Comparison of ENCODE assay signal across 16 mouse cellular contexts in genomic region chr2:21231147-21231546, GRCm38 (mm10). TPM values are rescaled to one million over a fixed set of nuclear protein-coding genes. Genes with fewer than 3 reads are reported as not detected.
"Had no signal": no experiment of that assay in that cellular context is flagged by ENCODE, and none has a peak within 500 bp of the region (broad histone marks: within the 10 kb centered on the region; RNA-seq: fewer than 3 reads in every experiment).

No protein-coding gene starts in this region.

- H3K9me3 ChIP-seq: neural tube, embryonic 13.5 days; neural tube, embryonic 15.5 days; stomach, embryonic 15.5 days had no signal

- H3K36me3 ChIP-seq: neural tube, embryonic 13.5 days; neural tube, embryonic 15.5 days; stomach, embryonic 15.5 days had no signal

- DNase-seq: retina, postnatal 1 day; right cerebral cortex, adult 18-20 months; right cerebral cortex, postnatal 14 days; right cerebral cortex, postnatal 25 days; spleen, adult 18-20 months; thymus, adult 18-20 months; thymus, adult 2 months; thymus, postnatal 14 days; thymus, postnatal 25 days; thymus, postnatal 36 days; thymus, postnatal 4 days had no signal

- H3K27ac ChIP-seq: neural tube, embryonic 13.5 days; neural tube, embryonic 15.5 days; stomach, embryonic 15.5 days; stomach, postnatal 0 days had no signal

- H3K4me3 ChIP-seq: neural tube, embryonic 13.5 days; neural tube, embryonic 15.5 days; stomach, embryonic 15.5 days had no signal

- H3K4me1 ChIP-seq: neural tube, embryonic 13.5 days; neural tube, embryonic 15.5 days; stomach, embryonic 15.5 days had no signal

- H3K4me2 ChIP-seq: neural tube, embryonic 13.5 days; neural tube, embryonic 15.5 days; stomach, embryonic 15.5 days had no signal

- H3K27me3 ChIP-seq: neural tube, embryonic 13.5 days; neural tube, embryonic 15.5 days; stomach, embryonic 15.5 days had no signal

- H3K9ac ChIP-seq: neural tube, embryonic 13.5 days; neural tube, embryonic 15.5 days; stomach, embryonic 15.5 days had no signal

RNA-seq across cellular contexts. Expression of gene Enkur, which starts 26.0 kb away (rescaled TPM):
- polyA plus RNA-seq: spleen, adult 2 months; thymus, adult 2 months had no signal
